Mouse (Mus musculus) olfactory bulb, adult 2 months (tissue): ENCODE measurements around the gene Atad3a.

Experiments used
- CTCF ChIP-seq: fragments of 200-500 bp; IDR thresholded peaks from 2 replicates; pipeline ENCODE4 v1.5.1; 2012; ENCODE audit warnings: low read depth, mild to moderate bottlenecking, low read length, moderate library complexity; ENCODE audit not compliant: insufficient read depth
- POLR2A ChIP-seq: fragments of 200-500 bp; IDR thresholded peaks from 2 replicates; pipeline ENCODE4 v1.6.1; 2012; ENCODE audit warnings: mild to moderate bottlenecking, low read depth, low read length, moderate library complexity; ENCODE audit not compliant: insufficient read depth

- TF ChIP-seq CTCF (no peak), POLR2A (no peak)
Measured at GRCm38 (mm10) chr4:155802741-155803339, 41.9 kb upstream of the Atad3a start, which contains the start of gene Mrpl20.
